Mouse (Mus musculus): ENCODE measurements around the gene Dera. TPM values are rescaled to one million over a fixed set of nuclear protein-coding genes. Genes with fewer than 3 reads are reported as not detected.

Dera gene
- polyA plus RNA-seq, 1 experiment: 1.2 TPM

DNA sequence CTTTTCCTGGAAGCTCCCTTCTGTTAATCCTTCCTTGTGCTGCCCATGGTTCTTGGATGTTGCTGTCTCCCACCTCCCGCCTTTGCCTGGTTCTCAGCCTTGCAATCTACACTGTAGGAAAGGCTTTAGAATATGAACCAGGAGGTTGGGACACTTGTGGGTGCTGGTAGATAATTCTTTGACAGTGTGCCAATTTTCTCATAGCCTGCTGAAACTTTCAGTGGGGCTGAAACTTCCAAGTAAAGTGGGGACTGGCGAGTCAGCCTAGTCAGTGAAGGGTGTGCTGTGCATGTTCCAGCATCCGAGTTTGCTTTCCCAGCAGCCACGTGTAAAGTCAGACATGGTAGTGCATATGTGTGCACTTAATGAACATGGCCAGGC, 2.1 kb upstream of the Dera start:
- Histone ChIP-seq H3K36me3 (ENCODE audit: control insufficient read depth) (peaks cover 62% of the 10 kb centered on the region), H3K4me3 (replicated peaks) (no peak overlapping the region), H3K4me1 (ENCODE audit: control insufficient read depth) (peaks cover 30% of the 10 kb centered on the region), H3K27me3 (ENCODE audit: control insufficient read depth) (no peaks in the 10 kb centered on the region), H3K9me3 (ENCODE audit: control insufficient read depth, low read length) (no peaks in the 10 kb centered on the region)
- TF ChIP-seq GATA1 (IDR thresholded peaks at IDR 0.05; ENCODE audit: low read length): no peak
- no peak for TF ChIP-seq TAL1 (IDR thresholded peaks at IDR 0.05; ENCODE audit: low read length)

DNA sequence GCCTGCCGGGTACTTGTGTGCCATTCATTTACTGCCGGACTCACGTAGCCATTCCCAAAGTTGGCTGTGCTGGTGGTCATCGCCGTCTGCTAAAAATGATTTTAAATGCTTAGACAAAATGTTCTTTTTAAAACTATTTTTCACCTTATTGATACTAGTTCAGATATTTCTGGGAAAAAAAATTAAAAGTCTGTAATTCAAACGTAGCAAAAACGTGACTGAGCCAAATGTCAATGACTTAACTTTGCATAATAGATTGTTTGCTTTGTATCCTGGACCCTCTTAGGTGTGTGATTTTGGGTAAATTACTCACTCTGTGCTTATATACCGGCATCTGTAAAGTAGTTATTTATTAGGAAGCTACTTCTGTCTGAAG, 499 bp downstream of the Dera start:
- H3K4me3 ChIP-seq (replicated peaks): peak overlapping the region; percentile 76
- no peaks in the 10 kb centered on the region for H3K27me3 ChIP-seq (ENCODE audit: control insufficient read depth)
- no peaks in the 10 kb centered on the region for H3K9me3 ChIP-seq (ENCODE audit: control insufficient read depth, low read length)
- peaks cover 30% of the 10 kb centered on the region for H3K4me1 ChIP-seq (ENCODE audit: control insufficient read depth)
- peaks cover 36% of the 10 kb centered on the region for H3K36me3 ChIP-seq (ENCODE audit: control insufficient read depth)
- TF ChIP-seq GATA1 (IDR thresholded peaks at IDR 0.05; ENCODE audit: low read length) (no peak), TAL1 (IDR thresholded peaks at IDR 0.05; ENCODE audit: low read length) (no peak)

DNA sequence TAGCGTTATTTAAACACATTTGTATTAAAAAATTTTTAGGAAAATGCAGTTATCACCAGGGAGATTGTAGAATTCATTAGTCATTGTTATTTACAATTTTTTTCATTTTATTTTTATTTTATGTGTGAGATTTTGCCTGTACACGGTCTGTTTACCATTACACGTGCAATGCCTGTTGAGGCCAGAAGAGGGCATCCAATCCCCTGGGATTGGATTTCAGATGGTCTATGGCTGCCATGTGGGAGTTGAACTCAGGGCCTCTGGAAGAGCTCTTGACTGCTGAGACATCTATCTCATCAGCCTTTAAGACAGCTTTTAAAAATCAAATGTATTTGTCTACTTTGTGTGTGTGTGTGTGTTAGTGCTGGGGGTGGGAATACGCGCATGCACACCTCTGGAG, 2.0 kb downstream of the Dera start:
- H3K4me3 ChIP-seq (replicated peaks): no peak overlapping the region
- no peaks in the 10 kb centered on the region for H3K27me3 ChIP-seq (ENCODE audit: control insufficient read depth)
- no peaks in the 10 kb centered on the region for H3K9me3 ChIP-seq (ENCODE audit: control insufficient read depth, low read length)
- H3K4me1 ChIP-seq (ENCODE audit: control insufficient read depth): peaks cover 30% of the 10 kb centered on the region
- H3K36me3 ChIP-seq (ENCODE audit: control insufficient read depth): peaks cover 22% of the 10 kb centered on the region
- TF ChIP-seq GATA1 (IDR thresholded peaks at IDR 0.05; ENCODE audit: low read length) (no peak), TAL1 (IDR thresholded peaks at IDR 0.05; ENCODE audit: low read length) (no peak)

DNA sequence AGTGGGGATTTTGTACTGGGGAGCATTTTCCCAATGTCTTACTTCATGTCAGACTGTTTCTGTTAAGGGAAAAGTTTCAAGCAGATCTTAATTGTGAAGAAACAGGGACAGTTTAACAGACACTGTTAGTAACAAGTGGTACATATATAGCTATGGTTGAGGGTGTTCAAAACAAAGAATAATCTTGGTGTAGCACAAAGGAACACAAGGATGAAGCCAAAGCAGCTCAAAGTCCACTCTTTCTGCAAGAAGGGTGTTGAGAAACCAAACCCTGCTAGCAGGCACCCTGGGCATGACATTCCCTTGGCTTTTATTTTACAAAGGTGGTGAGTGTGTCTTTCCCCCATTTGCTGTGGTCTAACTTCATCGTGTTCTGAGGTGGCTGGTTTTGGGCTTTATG, 3.5 kb downstream of the Dera start:
- H3K36me3 ChIP-seq (ENCODE audit: control insufficient read depth): peaks cover 8% of the 10 kb centered on the region
- no peaks in the 10 kb centered on the region for H3K9me3 ChIP-seq (ENCODE audit: control insufficient read depth, low read length)

DNA sequence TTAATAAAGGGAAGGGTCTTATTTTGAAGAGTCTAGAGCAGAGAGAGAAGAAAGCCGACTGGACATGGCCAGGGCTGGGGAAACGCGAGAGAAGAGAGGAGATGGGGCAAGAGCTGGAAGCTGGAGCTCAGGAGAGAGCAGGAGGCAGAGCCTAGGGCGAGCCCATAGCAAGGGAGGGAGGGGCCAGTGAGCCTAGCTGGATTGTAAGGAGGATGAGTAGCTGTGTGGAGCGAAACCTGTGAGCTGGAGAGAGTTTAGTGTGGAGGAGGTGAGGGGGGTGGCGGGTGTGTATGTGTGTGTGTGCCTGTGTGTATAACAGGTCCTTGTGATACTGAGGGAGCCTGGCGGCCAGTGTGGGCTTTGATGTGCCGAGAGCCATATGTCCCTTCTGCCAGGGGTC, 5.3 kb downstream of the Dera start:
- TF ChIP-seq GATA1 (IDR thresholded peaks at IDR 0.05; ENCODE audit: low read length): no peak
- no peak for TF ChIP-seq TAL1 (IDR thresholded peaks at IDR 0.05; ENCODE audit: low read length)
- Histone ChIP-seq H3K4me1 (ENCODE audit: control insufficient read depth) (peaks cover 14% of the 10 kb centered on the region), H3K27me3 (ENCODE audit: control insufficient read depth) (no peaks in the 10 kb centered on the region), H3K4me3 (replicated peaks) (no peak overlapping the region), H3K9me3 (ENCODE audit: control insufficient read depth, low read length) (no peaks in the 10 kb centered on the region), H3K36me3 (ENCODE audit: control insufficient read depth) (no peaks in the 10 kb centered on the region)

More for the DNA sequence above, 3.5 kb downstream of the Dera start:
- TF ChIP-seq TAL1 (IDR thresholded peaks at IDR 0.05; ENCODE audit: low read length): no peak
- TF ChIP-seq GATA1 (IDR thresholded peaks at IDR 0.05; ENCODE audit: low read length): no peak
- Histone ChIP-seq H3K27me3 (ENCODE audit: control insufficient read depth) (no peaks in the 10 kb centered on the region), H3K4me3 (replicated peaks) (no peak overlapping the region), H3K4me1 (ENCODE audit: control insufficient read depth) (peaks cover 24% of the 10 kb centered on the region)

DNA sequence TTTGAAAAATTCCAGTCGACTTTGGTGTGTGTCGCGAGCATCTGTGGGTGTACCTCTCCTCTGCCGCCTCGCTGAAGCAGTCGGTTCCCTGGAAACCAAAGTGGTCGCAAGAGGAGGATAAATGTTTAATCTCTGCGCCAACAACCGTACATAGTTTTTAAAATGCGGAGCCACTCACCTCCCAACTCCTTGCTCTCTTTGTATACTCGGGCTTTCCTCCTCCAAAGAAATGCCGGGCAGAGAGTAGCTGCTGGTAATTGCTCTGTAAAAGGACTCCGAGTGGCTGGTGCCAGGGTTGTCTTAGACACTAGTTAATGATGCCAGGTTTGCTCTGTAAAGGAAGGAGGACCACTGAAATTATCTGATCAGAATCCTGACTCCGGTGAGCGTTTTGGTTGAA, 6.6 kb downstream of the Dera start:
- no peaks in the 10 kb centered on the region for H3K27me3 ChIP-seq (ENCODE audit: control insufficient read depth)
- peaks cover 2% of the 10 kb centered on the region; the same call in 1 of the 2 replicates for H3K4me1 ChIP-seq (ENCODE audit: control insufficient read depth)
- no peaks in the 10 kb centered on the region for H3K36me3 ChIP-seq (ENCODE audit: control insufficient read depth)
- H3K4me3 ChIP-seq (replicated peaks): no peak overlapping the region
- H3K9me3 ChIP-seq (ENCODE audit: control insufficient read depth, low read length): no peaks in the 10 kb centered on the region
- no peak for TF ChIP-seq GATA1 (IDR thresholded peaks at IDR 0.05; ENCODE audit: low read length)
- no peak for TF ChIP-seq TAL1 (IDR thresholded peaks at IDR 0.05; ENCODE audit: low read length)

DNA sequence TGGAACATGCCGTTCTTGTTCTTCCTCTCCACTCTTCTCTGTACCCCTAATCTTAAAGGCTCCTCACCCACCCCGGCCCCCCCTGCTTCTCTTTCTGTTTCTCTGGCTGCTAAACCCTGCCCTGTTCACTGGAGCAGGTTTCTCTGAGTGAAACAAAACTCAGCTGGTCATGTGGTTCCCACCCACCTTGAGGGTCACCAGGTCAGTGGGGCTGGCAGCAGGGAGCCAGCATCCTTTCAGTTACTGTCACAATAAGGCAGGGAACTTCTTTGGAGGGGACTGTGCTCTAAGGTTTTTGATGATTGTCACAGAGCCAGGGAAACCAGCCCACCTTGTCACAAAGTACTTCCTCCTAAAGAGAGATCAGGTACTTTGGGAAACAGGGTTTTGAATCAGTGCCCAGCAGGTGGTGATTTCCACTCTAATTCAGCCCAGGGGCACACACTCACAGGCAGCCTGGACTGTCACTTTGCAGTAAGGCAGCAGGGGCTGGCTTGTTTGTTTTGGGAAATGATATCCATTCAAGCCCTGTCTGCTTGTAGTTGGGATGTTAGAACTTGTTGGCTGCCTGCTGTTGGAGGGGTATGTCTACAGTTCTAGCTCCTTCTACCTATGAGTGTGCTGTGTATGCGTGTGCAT, 10.3 kb downstream of the Dera start:
- TF ChIP-seq GATA1 (IDR thresholded peaks at IDR 0.05; ENCODE audit: low read length) (no peak), TAL1 (IDR thresholded peaks at IDR 0.05; ENCODE audit: low read length) (no peak)

DNA sequence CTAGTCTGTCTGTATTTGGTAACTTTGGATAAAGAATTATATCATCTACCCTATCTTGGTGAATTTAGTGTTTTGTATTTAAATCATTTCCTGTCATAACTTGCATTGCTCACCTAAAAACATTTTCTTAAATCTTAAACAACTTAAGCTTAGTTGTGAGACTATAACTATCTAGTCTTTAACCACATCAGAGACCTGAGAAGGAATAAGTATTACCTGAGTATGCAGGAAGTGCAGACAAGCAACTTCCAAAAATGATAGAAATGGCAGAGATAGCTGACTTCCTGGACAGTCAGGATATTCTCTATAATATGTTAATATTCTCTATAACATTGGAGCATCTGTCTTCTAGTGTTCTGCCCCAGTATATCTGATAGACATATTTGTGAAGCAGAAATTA, 11.8 kb downstream of the Dera start:
- TF ChIP-seq TAL1 (IDR thresholded peaks at IDR 0.05; ENCODE audit: low read length) (no peak), GATA1 (IDR thresholded peaks at IDR 0.05; ENCODE audit: low read length) (no peak)
- Histone ChIP-seq H3K4me1 (ENCODE audit: control insufficient read depth) (no peaks in the 10 kb centered on the region), H3K27me3 (ENCODE audit: control insufficient read depth) (no peaks in the 10 kb centered on the region)

More for the DNA sequence above, 10.3 kb downstream of the Dera start:
- Histone ChIP-seq H3K4me3 (replicated peaks) (no peak overlapping the region), H3K27me3 (ENCODE audit: control insufficient read depth) (no peaks in the 10 kb centered on the region), H3K36me3 (ENCODE audit: control insufficient read depth) (no peaks in the 10 kb centered on the region), H3K4me1 (ENCODE audit: control insufficient read depth) (no peaks in the 10 kb centered on the region), H3K9me3 (ENCODE audit: control insufficient read depth, low read length) (no peaks in the 10 kb centered on the region)

DNA sequence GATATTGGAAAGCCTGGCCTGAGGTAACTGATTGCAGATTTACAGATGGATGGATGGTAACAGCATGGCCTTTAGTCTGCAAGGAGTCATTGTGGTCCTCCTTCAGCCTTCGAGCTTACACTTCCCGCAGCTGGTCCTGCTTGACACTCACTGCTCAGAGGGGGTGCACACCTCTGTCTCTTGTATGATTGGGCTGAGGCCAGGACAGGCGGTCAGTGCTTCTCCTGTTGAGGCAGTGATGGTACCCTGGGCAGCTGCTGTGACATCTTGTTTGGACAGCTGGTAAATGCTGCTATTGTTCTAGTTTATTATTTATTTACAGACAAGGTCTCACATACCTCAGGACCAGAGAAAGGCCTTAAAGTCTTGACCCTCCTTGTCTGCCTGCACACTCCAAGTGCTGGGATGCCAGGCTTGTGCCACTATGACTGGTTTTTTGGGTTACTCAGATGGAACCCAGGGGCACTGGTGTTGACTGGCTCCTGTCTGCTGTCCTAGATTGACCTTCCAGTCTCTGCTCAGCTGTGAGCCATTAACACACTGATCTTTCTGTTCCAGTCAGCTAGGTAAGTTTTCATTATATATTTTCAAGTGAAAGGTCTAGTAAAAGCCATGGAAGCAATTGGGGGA, 17.4 kb downstream of the Dera start:
- Histone ChIP-seq H3K36me3 (ENCODE audit: control insufficient read depth) (no peaks in the 10 kb centered on the region), H3K4me3 (replicated peaks) (no peak overlapping the region), H3K27me3 (ENCODE audit: control insufficient read depth) (no peaks in the 10 kb centered on the region), H3K9me3 (ENCODE audit: control insufficient read depth, low read length) (no peaks in the 10 kb centered on the region), H3K4me1 (ENCODE audit: control insufficient read depth) (no peaks in the 10 kb centered on the region)
- TF ChIP-seq TAL1 (IDR thresholded peaks at IDR 0.05; ENCODE audit: low read length) (no peak), GATA1 (IDR thresholded peaks at IDR 0.05; ENCODE audit: low read length) (no peak)

More for the DNA sequence above, 11.8 kb downstream of the Dera start:
- H3K4me3 ChIP-seq (replicated peaks): no peak overlapping the region
- H3K9me3 ChIP-seq (ENCODE audit: control insufficient read depth, low read length): no peaks in the 10 kb centered on the region
- H3K36me3 ChIP-seq (ENCODE audit: control insufficient read depth): no peaks in the 10 kb centered on the region

Measured in erythroblast, embryonic 14.5 days (primary cell).